Mouse (Mus musculus) limb, embryonic 10.5 days (tissue): ENCODE measurements around the gene Sco1. TPM values are rescaled to one million over a fixed set of nuclear protein-coding genes. Genes with fewer than 3 reads are reported as not detected.
A peak's percentile ranks its signal among the peaks of the same experiment; 100 is the strongest.

ENCODE experiments used
- DNase-seq: peaks from one replicate; pipeline ENCODE4 v3.0.0-alpha.2; 2017; ENCODE audit warnings: low spot score
- H3K27ac ChIP-seq: fragments of 300-500 bp; sonication (generic); 2 replicates; pipeline ENCODE4 v1.5.1; 2016; ENCODE audit warnings: mild to moderate bottlenecking
- H3K27me3 ChIP-seq: fragments of 300-500 bp; sonication (generic); 2 replicates; pipeline ENCODE4 v1.6.1; 2016; ENCODE audit warnings: low read depth, mild to moderate bottlenecking; ENCODE audit not compliant: poor library complexity, severe bottlenecking
- H3K36me3 ChIP-seq: fragments of 300-500 bp; sonication (generic); 2 replicates; pipeline ENCODE4 v1.6.1; 2016; ENCODE audit warnings: mild to moderate bottlenecking, moderate library complexity
- H3K4me1 ChIP-seq: fragments of 300-500 bp; sonication (generic); 2 replicates; pipeline ENCODE4 v1.6.1; 2016
- H3K4me3 ChIP-seq: fragments of 300-500 bp; sonication (generic); 2 replicates; pipeline ENCODE4 v1.5.1; 2016; ENCODE audit warnings: mild to moderate bottlenecking, moderate library complexity
- H3K9me3 ChIP-seq: fragments of 300-500 bp; sonication (generic); replicated peaks from 2 replicates; pipeline ENCODE4 v1.6.1; 2016; ENCODE audit warnings: mild to moderate bottlenecking
- WGBS: fragments of 180-500 bp; shearing (Covaris S2); methylation state at CpG from one replicate; pipeline ENCODE4 v1.1.7; 2016; 5-methylcytosine and 5-hydroxymethylcytosine counted together
- polyA plus RNA-seq: library from polyadenylated mRNA; unstranded; fragments of >200 nt; fragmentation: Nextera tagmentation; extraction: Ambion mirVana; gene quantifications from 2 replicates; pipeline ENCODE4 v1.2.1, GENCODE M21; 2016

The Sco1 gene
- polyA plus RNA-seq, 1 experiment from 2014 or later = 24.7 TPM

GRCm38 (mm10) chr11:67051676-67052320, 672 bp upstream of the Sco1 start:
- DNase-seq = no peak
- no peaks in the 10 kb centered on the region for H3K9me3 ChIP-seq
- H3K27ac ChIP-seq = peak overlapping the region; percentile 88
- no peaks in the 10 kb centered on the region for H3K27me3 ChIP-seq
- peaks cover 12% of the 10 kb centered on the region for H3K4me1 ChIP-seq
- H3K4me3 ChIP-seq = peak overlapping the region; percentile 98
- peaks cover 45% of the 10 kb centered on the region for H3K36me3 ChIP-seq
- 11% methylated on average over 16 of the region's 16 CpGs for WGBS

DNA sequence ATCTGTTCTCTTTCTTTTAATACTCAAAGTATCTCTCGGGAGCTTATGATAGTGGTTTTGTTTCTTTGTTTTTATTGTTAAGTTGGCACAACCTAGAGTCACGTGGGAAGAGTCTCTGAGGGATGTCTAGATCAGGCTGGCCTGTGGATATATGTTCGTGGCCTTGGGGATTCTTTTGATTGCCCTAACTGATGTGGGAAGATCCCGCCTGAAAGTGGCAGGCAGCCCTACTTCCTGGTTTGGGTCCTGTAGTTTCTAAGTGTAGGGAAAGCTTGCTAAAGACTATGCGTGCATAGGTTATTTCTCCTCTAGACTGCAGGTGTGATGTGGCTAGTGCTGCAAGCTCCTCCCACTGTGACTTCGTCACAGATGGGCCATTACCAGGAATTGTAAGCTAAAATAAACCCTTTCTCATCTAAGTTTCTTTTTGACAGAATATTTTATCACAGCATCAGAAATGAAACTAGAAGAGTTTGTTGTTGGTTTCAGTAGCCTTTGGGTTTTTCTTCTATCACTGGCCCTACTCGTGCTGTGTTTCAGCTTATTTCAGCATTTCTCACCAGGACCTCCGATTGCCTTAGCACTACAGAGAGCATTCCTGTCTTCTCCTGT, 2.4 kb downstream of the Sco1 start:
- H3K27ac ChIP-seq = no peak overlapping the region
- H3K27me3 ChIP-seq = no peaks in the 10 kb centered on the region
- peaks cover 12% of the 10 kb centered on the region for H3K4me1 ChIP-seq
- no peak for DNase-seq
- H3K4me3 ChIP-seq = no peak overlapping the region
- H3K36me3 ChIP-seq = peaks cover 63% of the 10 kb centered on the region
- no peaks in the 10 kb centered on the region for H3K9me3 ChIP-seq
- 90% methylated on average over 8 of the region's 8 CpGs for WGBS

GRCm38 (mm10) chr11:67061311-67061710, 8.8 kb downstream of the Sco1 start:
- no peaks in the 10 kb centered on the region for H3K4me1 ChIP-seq
- H3K36me3 ChIP-seq = peaks cover 98% of the 10 kb centered on the region
- no peak for DNase-seq
- H3K27me3 ChIP-seq = no peaks in the 10 kb centered on the region
- WGBS = 97% methylated on average over 2 of the region's 2 CpGs
- no peak overlapping the region for H3K27ac ChIP-seq
- no peaks in the 10 kb centered on the region for H3K9me3 ChIP-seq
- no peak overlapping the region for H3K4me3 ChIP-seq

DNA sequence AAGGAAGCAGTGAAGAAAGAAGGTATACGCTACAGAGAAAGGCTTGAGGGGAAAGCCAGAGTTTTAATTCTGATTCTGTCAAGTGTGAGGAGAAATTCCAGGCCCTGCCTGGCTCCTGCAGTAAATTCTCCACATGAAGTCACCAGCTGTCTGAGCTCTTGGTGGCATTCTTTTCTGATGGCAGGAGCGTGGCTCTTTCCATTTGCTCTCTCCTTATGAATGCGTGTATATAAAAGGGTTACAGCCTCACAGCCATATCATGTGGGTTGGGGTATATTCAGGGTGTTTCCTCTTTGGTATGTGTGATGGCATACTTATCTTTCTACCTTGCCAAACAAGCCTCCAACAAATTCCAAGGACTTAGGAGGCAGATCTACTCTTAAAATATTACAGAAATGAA, 10.3 kb downstream of the Sco1 start:
- WGBS = 93% methylated on average over 3 of the region's 3 CpGs
- Histone ChIP-seq H3K36me3 (peaks cover 97% of the 10 kb centered on the region), H3K4me3 (no peak overlapping the region), H3K27ac (no peak overlapping the region), H3K27me3 (no peaks in the 10 kb centered on the region), H3K4me1 (no peaks in the 10 kb centered on the region), H3K9me3 (no peaks in the 10 kb centered on the region)
- DNase-seq = no peak

GRCm38 (mm10) chr11:67067741-67068140, 15.3 kb downstream of the Sco1 start:
- Histone ChIP-seq H3K4me3 (no peak overlapping the region), H3K27ac (no peak overlapping the region), H3K9me3 (no peaks in the 10 kb centered on the region), H3K27me3 (no peaks in the 10 kb centered on the region), H3K36me3 (peaks cover 51% of the 10 kb centered on the region), H3K4me1 (no peaks in the 10 kb centered on the region)
- no peak for DNase-seq
- WGBS = 93% methylated on average over 3 of the region's 3 CpGs

GRCm38 (mm10) chr11:67072615-67073130, 20.2 kb downstream of the Sco1 start:
- no peak for DNase-seq
- WGBS = 83% methylated on average over 15 of the region's 15 CpGs
- peaks cover 3% of the 10 kb centered on the region for H3K36me3 ChIP-seq
- no peak overlapping the region for H3K27ac ChIP-seq
- H3K27me3 ChIP-seq = no peaks in the 10 kb centered on the region
- no peaks in the 10 kb centered on the region for H3K9me3 ChIP-seq
- H3K4me1 ChIP-seq = 0 out of 2 replicates have a peak, but pooled peaks cover 4% of the 10 kb centered on the region
- no peak overlapping the region for H3K4me3 ChIP-seq

DNA sequence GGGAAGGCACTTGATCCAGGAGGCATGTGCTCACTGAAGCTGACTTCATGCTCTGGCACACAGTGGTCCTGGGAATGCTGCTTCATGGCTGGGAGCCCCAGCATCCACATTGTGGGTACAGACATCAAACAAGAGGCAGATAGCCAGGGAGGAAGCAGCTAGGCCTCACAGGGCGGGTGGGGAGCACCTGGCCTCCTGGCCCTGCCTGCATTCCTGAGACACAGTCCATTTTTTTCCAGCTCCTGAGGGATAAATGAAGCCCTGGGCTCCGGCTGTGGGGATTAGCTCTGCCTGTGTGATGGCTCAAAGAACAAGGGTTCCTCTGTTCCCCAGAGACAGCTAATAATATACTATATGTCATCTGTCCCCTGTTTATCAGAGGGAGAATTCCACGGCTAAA, 22.6 kb downstream of the Sco1 start:
- no peaks in the 10 kb centered on the region for H3K27me3 ChIP-seq

DNA sequence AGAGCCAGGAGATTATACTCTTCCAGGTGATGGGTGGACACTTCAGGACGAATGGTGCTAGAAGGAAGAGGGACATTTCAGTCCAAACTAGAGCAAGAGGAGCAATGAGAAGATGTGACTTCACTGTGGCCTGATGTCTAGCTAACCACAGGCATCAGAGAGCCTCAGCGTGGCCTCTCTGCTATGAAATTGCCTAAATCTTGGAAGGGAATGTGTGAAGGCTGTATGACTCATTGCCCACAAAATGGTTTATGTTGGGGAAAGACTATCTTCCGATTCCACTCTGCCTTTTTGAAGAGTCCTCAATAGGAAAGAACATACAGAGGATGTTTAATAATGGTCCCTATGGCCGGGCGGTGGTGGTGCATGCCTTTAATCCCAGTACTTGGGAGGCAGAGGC, 24.3 kb downstream of the Sco1 start:
- H3K9me3 ChIP-seq = no peaks in the 10 kb centered on the region
- DNase-seq = no peak
- WGBS = 90% methylated on average over 5 of the region's 5 CpGs
- H3K4me3 ChIP-seq = no peak overlapping the region
- H3K36me3 ChIP-seq = no peaks in the 10 kb centered on the region
- H3K27ac ChIP-seq = no peak overlapping the region
- no peaks in the 10 kb centered on the region for H3K27me3 ChIP-seq
- H3K4me1 ChIP-seq = peaks cover 16% of the 10 kb centered on the region

More for the DNA sequence above, 22.6 kb downstream of the Sco1 start:
- Histone ChIP-seq H3K4me3 (no peak overlapping the region), H3K27ac (no peak overlapping the region), H3K4me1 (0 out of 2 replicates have a peak, but pooled peaks cover 4% of the 10 kb centered on the region), H3K36me3 (no peaks in the 10 kb centered on the region), H3K9me3 (no peaks in the 10 kb centered on the region)
- DNase-seq = no peak
- 55% methylated on average over 3 of the region's 3 CpGs for WGBS

DNA sequence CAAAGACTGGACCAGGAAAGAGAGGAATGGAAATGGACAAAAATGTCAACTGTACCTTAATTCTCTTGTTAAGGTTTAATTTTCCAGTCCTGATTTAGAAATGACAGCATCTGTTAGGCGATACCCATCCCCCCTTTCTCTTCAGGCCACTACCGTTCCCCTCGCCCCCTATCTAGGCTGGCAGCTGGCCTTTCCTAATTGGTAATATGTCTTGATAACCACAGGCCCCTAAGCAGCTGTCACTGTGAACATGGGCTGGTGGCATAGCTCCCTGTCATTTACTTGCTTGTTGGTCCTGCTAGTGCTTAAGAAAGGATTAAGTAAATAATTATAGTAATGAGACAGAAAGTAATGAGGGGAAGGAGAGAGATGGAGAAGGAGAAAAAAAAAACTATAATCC, 25.0 kb downstream of the Sco1 start:
- no peaks in the 10 kb centered on the region for H3K9me3 ChIP-seq
- H3K27me3 ChIP-seq = 0 out of 2 replicates have a peak, but pooled peaks cover 3% of the 10 kb centered on the region
- H3K27ac ChIP-seq = no peak overlapping the region
- no peak for DNase-seq
- H3K36me3 ChIP-seq = no peaks in the 10 kb centered on the region
- peaks cover 16% of the 10 kb centered on the region for H3K4me1 ChIP-seq
- WGBS = 61% methylated on average over 3 of the region's 3 CpGs
- H3K4me3 ChIP-seq = no peak overlapping the region

GRCm38 (mm10) chr11:67078000-67078399, 25.5 kb downstream of the Sco1 start, which contains the start of gene Myh3:
Myh3 (plus strand) TSS chr11:67078300.
- no peaks in the 10 kb centered on the region for H3K36me3 ChIP-seq
- peaks cover 16% of the 10 kb centered on the region for H3K4me1 ChIP-seq
- no peak within 1 kb of the TSS for H3K4me3 ChIP-seq
- DNase-seq = no peak
- H3K27me3 ChIP-seq = peaks cover 9% of the 10 kb centered on the region
- H3K9me3 ChIP-seq = no peaks in the 10 kb centered on the region
- no peak within 1 kb of the TSS for H3K27ac ChIP-seq
- WGBS = 93% methylated on average over 5 of the region's 5 CpGs

GRCm38 (mm10) chr11:67078888-67079287, 26.4 kb downstream of the Sco1 start:
- Histone ChIP-seq H3K9me3 (no peaks in the 10 kb centered on the region), H3K27me3 (peaks cover 18% of the 10 kb centered on the region), H3K4me3 (no peak overlapping the region), H3K36me3 (no peaks in the 10 kb centered on the region), H3K27ac (no peak overlapping the region), H3K4me1 (peaks cover 16% of the 10 kb centered on the region)
- 91% methylated on average over 6 of the region's 6 CpGs for WGBS
- DNase-seq = no peak

- Histone ChIP-seq H3K36me3 (no peaks in the 10 kb centered on the region), H3K4me1 (peaks cover 16% of the 10 kb centered on the region), H3K27ac (no peak overlapping the region), H3K4me3 (no peak overlapping the region), H3K27me3 (peaks cover 26% of the 10 kb centered on the region), H3K9me3 (no peaks in the 10 kb centered on the region)
- WGBS = 74% methylated on average over 11 of the region's 11 CpGs
- no peak for DNase-seq
These were observed 27.3 kb downstream of the Sco1 start for GRCm38 (mm10) chr11:67079740-67080139.

DNA sequence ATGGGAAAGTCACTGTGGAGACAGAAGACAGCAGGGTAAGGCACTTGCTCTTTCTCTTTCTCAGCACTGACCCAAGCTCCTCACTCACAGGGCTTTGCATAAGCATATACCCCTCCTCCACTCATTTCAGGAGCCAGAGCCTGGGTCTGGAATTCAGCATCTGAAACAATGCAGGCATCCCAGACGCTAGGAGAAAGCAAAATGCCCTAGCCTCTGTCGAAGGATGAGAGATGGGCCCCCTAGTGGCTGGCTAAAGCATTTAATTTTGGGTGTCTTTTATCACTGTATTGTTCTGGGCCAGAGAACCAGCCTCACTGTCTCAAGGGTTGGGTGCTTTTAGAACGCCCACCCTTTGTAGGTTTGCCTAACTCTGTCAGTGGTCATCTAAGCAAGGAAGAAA, 27.7 kb downstream of the Sco1 start:
- H3K4me3 ChIP-seq = no peak overlapping the region
- no peak overlapping the region for H3K27ac ChIP-seq
- H3K9me3 ChIP-seq = no peaks in the 10 kb centered on the region
- 6% methylated on average over 3 of the region's 3 CpGs for WGBS
- H3K27me3 ChIP-seq = peaks cover 31% of the 10 kb centered on the region
- peaks cover 11% of the 10 kb centered on the region for H3K4me1 ChIP-seq
- H3K36me3 ChIP-seq = no peaks in the 10 kb centered on the region
- DNase-seq = peak; percentile 65
